Mouse (Mus musculus) neural tube, embryonic 14.5 days (tissue): ENCODE data around the gene Numbl. TPM values are rescaled to one million over a fixed set of nuclear protein-coding genes. Genes with fewer than 3 reads are reported as not detected.

Experiments used
- ATAC-seq: fragments of 200-750 bp; cut with Nextera tagmentation; 2 replicates; pipeline ENCODE4 v1.8.0; 2017; ENCODE audit warnings: low read depth, mild to moderate bottlenecking, moderate TSS enrichment, moderate library complexity
- H3K27ac ChIP-seq: fragments of 300-500 bp; sonication (generic); 2 replicates; pipeline ENCODE4 v1.5.1; 2014; ENCODE audit warnings: low read depth, mild to moderate bottlenecking, control low read depth, low read length, moderate library complexity, mixed read lengths
- H3K27me3 ChIP-seq: fragments of 300-500 bp; sonication (generic); 2 replicates; pipeline ENCODE4 v1.6.1; 2014; ENCODE audit warnings: low read length; ENCODE audit not compliant: control insufficient read depth, insufficient read depth
- H3K36me3 ChIP-seq: fragments of 300-500 bp; sonication (generic); 2 replicates; pipeline ENCODE4 v1.6.1; 2014; ENCODE audit warnings: low read length, mixed read lengths; ENCODE audit not compliant: control insufficient read depth, insufficient read depth
- H3K4me1 ChIP-seq: fragments of 300-500 bp; sonication (generic); 2 replicates; pipeline ENCODE4 v1.6.1; 2014; ENCODE audit warnings: low read length; ENCODE audit not compliant: control insufficient read depth, insufficient read depth
- H3K4me2 ChIP-seq: fragments of 300-500 bp; sonication (generic); 2 replicates; pipeline ENCODE4 v1.6.1; 2014; ENCODE audit warnings: mild to moderate bottlenecking, low read depth, low read length, control low read depth
- H3K4me3 ChIP-seq: fragments of 300-500 bp; sonication (generic); 2 replicates; pipeline ENCODE4 v1.5.1; 2014; ENCODE audit warnings: low read depth, low read length, control low read depth, mixed read lengths
- H3K9ac ChIP-seq: fragments of 300-500 bp; sonication (generic); replicated peaks from 2 replicates; pipeline ENCODE4 v1.6.1; 2014; ENCODE audit warnings: low read depth, mild to moderate bottlenecking, control low read depth, low read length, mixed read lengths
- H3K9me3 ChIP-seq: fragments of 300-500 bp; sonication (generic); 2 replicates; pipeline ENCODE4 v1.6.1; 2016; ENCODE audit warnings: low read length; ENCODE audit not compliant: control insufficient read depth
- WGBS: fragments of 180-500 bp; shearing (Covaris S2); extraction: QIAGEN DNeasy Blood & Tissue Kit; methylation state at CpG from one replicate; pipeline ENCODE4 v1.1.7; 2014; 5-methylcytosine and 5-hydroxymethylcytosine counted together
- polyA plus RNA-seq: library from polyadenylated mRNA; unstranded; fragments of >200 nt; fragmentation: Nextera tagmentation; extraction: Ambion mirVana; gene quantifications from 2 replicates; pipeline ENCODE4 v1.2.1, GENCODE M21; 2014

Gene Numbl
- 22.6 and 27.9 TPM in 2 replicates for polyA plus RNA-seq

DNA sequence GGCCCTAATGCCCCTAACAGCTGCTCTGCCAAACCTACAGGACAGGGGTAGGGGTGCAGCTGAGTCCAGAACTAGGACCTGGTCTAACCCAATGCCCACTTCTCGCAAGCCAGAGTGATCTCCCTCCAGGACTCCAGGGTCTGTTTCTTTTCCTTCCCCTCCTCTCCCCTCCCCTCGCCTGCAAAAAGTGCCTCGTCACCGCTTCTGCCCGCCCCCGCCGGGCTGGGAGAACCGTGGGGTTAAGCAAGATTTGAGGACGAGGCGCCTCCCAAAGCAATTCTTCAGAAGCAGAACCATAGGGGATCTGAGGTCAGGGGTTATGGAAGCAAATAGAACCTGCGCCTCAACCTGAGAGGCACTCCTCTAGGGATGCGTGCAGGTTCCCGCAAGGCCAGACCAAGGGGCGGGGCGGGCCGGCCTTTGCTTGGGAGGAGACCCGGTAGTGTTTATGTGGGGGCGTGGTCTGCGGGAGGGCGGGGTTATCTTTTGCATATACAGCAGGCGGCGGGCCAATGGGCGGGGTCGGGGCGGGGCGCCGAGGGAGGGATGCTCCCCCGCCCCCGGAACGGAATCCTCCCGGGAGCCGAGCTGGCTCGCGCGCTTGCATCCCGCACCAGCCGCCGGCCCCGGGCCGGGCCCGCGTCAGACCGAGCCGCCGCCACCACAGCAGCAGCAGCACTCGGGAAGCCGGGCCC, at the start of gene Numbl:
Gene Numbl, plus strand, starts transcription at position 229 of the 695 bp plus-strand sequence.
- Histone ChIP-seq H3K4me3 (peak within 1 kb of the TSS; percentile 79), H3K9ac (peak within 1 kb of the TSS; percentile 90), H3K9me3 (no peaks in the 10 kb centered on the region), H3K27me3 (no peaks in the 10 kb centered on the region), H3K36me3 (peaks cover 11% of the 10 kb centered on the region; the same call in 1 of the 2 replicates), H3K4me1 (peaks cover 21% of the 10 kb centered on the region), H3K27ac (peak within 1 kb of the TSS; percentile 94), H3K4me2 (peak within 1 kb of the TSS; percentile 96)
- WGBS = under 1% methylated on average over 41 of the region's 47 CpGs
- peak; percentile 73 for ATAC-seq

DNA sequence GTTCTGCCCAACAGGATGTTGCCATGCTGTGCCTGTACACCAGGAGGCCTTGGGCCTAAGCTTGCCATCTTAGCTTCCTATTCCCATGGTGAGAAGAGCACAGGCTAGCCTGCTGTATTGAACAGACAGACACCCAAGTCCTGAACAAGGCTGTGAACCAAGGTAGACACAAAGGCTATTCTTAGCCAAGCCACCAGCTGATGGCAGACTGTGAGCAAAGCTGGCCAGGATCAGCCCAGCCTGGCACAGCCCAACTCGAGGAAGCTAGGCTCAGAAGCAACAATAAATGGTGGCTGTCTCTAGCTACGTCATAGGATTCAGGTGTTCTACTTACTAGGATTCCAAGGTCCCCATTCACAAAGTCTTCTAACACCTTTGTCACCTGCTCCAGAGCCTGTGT, 45.6 kb upstream of the Numbl start:
- Histone ChIP-seq H3K27me3 (no peaks in the 10 kb centered on the region), H3K9ac (no peak overlapping the region), H3K4me3 (no peak overlapping the region), H3K4me2 (no peak overlapping the region), H3K36me3 (peaks cover 58% of the 10 kb centered on the region), H3K4me1 (no peaks in the 10 kb centered on the region), H3K27ac (no peak overlapping the region), H3K9me3 (no peaks in the 10 kb centered on the region)
- 85% methylated on average over 2 of the region's 2 CpGs for WGBS
- ATAC-seq = no peak

DNA sequence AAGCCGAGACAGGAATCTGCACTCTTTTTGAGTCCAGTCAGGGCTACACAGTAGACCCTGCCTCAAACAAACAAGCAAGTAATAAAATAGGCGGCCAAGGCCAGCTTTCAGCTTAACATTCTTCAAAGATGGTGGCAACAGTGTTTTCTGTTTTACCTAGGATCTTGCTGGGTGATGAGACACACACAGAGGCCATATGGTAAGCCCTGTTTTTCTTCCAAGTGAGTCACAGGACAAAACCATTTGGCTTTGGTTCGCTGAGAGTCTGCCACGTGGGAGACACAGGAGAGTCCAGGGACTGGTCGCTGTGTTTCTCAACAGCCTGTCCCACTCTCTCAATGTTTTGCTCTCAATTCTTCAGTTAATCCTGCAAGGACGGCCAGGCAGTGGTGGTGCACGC, 39.6 kb upstream of the Numbl start:
- peaks cover 15% of the 10 kb centered on the region; the same call in 1 of the 2 replicates for H3K36me3 ChIP-seq
- H3K27me3 ChIP-seq = no peaks in the 10 kb centered on the region
- WGBS = 87% methylated on average over 7 of the region's 7 CpGs
- no peak overlapping the region for H3K4me2 ChIP-seq
- ATAC-seq = no peak
- H3K9ac ChIP-seq = no peak overlapping the region
- 0 out of 2 replicates have a peak, but pooled peaks cover 2% of the 10 kb centered on the region for H3K4me1 ChIP-seq
- H3K9me3 ChIP-seq = no peaks in the 10 kb centered on the region
- no peak overlapping the region for H3K4me3 ChIP-seq
- H3K27ac ChIP-seq = no peak overlapping the region

DNA sequence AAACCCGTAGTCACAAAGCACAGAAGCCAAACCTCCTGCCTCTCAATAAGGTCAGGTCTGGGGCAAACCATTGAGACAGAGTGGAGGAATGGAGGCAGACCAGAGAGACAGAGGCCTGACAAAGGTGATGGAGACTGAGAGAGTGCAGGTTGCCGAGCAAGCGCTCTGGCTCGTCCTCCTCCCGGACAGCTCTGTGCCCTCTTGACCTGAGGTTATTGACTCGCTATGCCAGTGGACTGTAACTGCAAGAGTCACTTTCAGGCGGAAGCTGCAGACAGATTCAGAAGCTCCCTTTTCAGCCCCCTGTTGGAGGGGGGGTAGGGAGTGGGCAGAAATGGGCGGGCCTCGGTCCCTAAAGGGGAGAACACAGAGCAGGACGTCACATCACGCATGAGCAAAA, 38.3 kb upstream of the Numbl start:
- H3K27ac ChIP-seq = no peak overlapping the region

DNA sequence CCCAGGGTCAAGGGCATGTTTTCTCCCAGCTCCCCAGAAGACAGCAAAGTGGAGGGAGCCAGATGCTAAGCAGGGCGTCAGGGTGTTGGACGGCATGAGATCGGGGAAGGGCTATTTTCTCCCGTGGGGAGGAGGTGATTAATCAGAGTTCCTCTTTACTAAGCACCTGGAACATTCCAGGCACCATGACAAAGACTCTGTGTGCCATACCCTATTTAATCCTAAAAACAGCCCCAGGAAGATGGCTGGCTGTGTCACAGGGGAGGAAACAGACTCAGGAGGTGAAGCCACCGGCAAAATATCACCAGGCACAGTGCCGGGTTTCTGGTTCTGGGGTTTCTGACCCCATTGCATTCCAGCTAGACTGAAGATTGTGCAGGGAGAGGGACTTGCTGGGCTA, 36.3 kb upstream of the Numbl start:
- no peaks in the 10 kb centered on the region for H3K27me3 ChIP-seq
- H3K36me3 ChIP-seq = peaks cover 3% of the 10 kb centered on the region; the same call in 1 of the 2 replicates
- no peak overlapping the region for H3K27ac ChIP-seq
- WGBS = 82% methylated on average over 6 of the region's 6 CpGs
- H3K4me3 ChIP-seq = no peak overlapping the region
- peaks cover 35% of the 10 kb centered on the region for H3K4me1 ChIP-seq
- no peaks in the 10 kb centered on the region for H3K9me3 ChIP-seq
- no peak overlapping the region for H3K4me2 ChIP-seq
- no peak overlapping the region for H3K9ac ChIP-seq
- no peak for ATAC-seq

More for the DNA sequence above, 38.3 kb upstream of the Numbl start:
- WGBS = 74% methylated on average over 11 of the region's 11 CpGs
- Histone ChIP-seq H3K36me3 (peaks cover 15% of the 10 kb centered on the region; the same call in 1 of the 2 replicates), H3K4me1 (peaks cover 15% of the 10 kb centered on the region), H3K4me2 (no peak overlapping the region), H3K27me3 (no peaks in the 10 kb centered on the region), H3K4me3 (no peak overlapping the region), H3K9me3 (no peaks in the 10 kb centered on the region), H3K9ac (no peak overlapping the region)
- ATAC-seq = no peak

DNA sequence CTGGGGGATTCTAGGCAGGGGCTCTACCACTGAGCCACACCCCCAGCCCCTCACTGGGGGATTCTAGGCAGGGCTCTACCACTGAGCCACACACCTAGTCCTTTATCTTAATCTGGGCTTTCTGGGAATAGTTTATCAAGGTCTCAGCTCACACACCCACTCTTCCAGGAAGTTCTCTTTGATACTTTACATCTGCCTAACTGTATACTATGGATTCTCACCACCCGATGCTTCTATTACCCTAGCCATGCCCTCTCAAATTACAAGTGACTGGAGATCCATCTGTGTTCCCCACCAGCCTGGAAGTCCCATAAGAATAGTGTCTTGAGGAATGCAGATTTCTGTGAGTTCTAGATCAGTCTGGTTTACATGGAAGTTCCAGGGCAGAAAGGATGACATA, 35.7 kb upstream of the Numbl start:
- H3K4me3 ChIP-seq = no peak overlapping the region
- H3K27me3 ChIP-seq = no peaks in the 10 kb centered on the region
- ATAC-seq = no peak
- H3K4me2 ChIP-seq = no peak overlapping the region
- no peak overlapping the region for H3K27ac ChIP-seq
- H3K4me1 ChIP-seq = peaks cover 41% of the 10 kb centered on the region
- H3K36me3 ChIP-seq = peaks cover 3% of the 10 kb centered on the region; the same call in 1 of the 2 replicates
- no peak overlapping the region for H3K9ac ChIP-seq
- H3K9me3 ChIP-seq = no peaks in the 10 kb centered on the region
- WGBS = 79% methylated on average over 1 of the region's 1 CpGs

DNA sequence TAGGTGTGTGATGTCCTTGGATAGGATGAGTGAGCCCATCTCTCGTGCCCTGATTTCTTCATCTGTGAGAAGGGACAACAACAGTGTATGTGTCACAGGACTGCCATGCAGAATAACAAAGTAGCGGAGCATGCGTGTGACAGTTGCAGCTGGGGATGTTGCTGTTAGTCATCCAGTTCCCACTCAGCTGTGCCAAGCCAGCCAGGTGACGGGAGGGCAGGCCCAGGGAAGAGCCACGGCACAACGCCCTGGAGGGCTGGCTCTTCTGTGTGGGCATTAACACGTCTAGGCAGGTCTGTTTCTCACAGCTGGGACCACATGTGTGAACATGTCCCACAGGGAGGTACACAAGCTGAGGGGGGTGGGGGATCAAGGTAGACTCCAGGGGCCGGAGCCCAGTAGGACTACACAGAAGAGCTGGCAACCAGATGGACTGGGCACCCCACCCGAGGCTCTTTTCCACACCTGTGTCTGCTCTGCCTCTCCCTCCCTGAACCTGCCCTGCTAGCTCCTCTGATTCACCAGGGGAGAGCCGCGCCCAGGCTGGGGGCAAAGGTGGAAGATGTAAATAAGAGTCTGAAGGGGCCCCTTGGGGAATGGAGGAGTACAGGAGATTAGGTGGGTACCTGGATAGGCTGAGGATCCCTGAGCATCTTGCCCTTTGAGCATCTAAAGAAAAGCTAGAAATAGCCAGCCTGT, 33.2 kb upstream of the Numbl start:
- 0 out of 2 replicates have a peak overlapping the region, but pooled peaks have one; percentile 89 for H3K4me3 ChIP-seq
- H3K36me3 ChIP-seq = no peaks in the 10 kb centered on the region
- H3K27me3 ChIP-seq = no peaks in the 10 kb centered on the region
- H3K9ac ChIP-seq = peak overlapping the region; percentile 30; the same call in 1 of the 2 replicates
- no peak overlapping the region for H3K27ac ChIP-seq
- H3K4me1 ChIP-seq = peaks cover 46% of the 10 kb centered on the region
- no peaks in the 10 kb centered on the region for H3K9me3 ChIP-seq
- 65% methylated on average over 11 of the region's 11 CpGs for WGBS
- peak overlapping the region; percentile 87 for H3K4me2 ChIP-seq
- no peak for ATAC-seq

DNA sequence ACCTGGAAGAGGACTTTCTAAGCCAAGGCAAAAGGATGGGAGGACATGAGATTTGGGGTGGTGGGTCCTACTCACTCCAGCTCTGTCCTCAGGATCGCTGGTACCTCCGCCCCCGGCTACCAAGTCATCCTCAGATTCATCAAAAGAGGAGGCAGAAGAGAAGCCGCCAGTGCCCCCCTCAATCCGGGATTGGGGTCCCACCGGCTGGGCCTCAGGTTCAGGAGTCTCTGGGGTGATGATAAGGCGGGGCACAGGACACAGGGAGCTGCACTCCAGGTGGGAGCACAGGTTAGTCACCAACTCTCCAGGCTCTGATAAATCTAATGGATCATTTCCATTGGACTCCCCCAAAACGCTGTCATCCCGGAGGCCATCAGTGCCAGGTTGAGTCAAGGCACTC, 31.0 kb upstream of the Numbl start:
- WGBS = 40% methylated on average over 9 of the region's 9 CpGs
- no peak for ATAC-seq
- no peak overlapping the region for H3K27ac ChIP-seq

DNA sequence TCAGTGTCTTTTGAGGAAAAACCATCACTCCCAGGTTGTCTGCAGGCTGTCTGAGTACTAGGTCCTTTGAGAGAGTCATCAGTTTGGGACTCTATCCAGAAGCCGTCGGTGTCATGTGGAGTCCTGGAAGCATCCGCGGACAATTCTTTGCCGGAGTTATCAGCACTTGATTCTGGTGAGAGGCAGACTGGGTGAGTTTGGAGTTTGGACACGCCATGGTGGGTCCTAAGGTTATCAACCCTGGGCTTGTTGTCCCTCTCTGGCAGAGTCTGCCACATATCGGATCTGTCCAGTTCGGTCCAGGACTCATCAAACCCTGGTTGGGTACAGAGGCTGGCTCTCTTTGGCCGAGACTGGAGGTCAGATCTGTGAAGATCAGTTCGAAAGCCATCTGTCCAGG, 30.6 kb upstream of the Numbl start:
- H3K9me3 ChIP-seq = no peaks in the 10 kb centered on the region
- H3K27ac ChIP-seq = peak overlapping the region; percentile 83; the same call in 1 of the 2 replicates
- H3K4me1 ChIP-seq = peaks cover 46% of the 10 kb centered on the region
- H3K9ac ChIP-seq = peak overlapping the region; percentile 86
- no peaks in the 10 kb centered on the region for H3K36me3 ChIP-seq
- no peak for ATAC-seq
- peak overlapping the region; percentile 87 for H3K4me2 ChIP-seq
- 2% methylated on average over 10 of the region's 10 CpGs for WGBS
- no peaks in the 10 kb centered on the region for H3K27me3 ChIP-seq
- H3K4me3 ChIP-seq = peak overlapping the region; percentile 89

More for the DNA sequence above, 31.0 kb upstream of the Numbl start:
- no peaks in the 10 kb centered on the region for H3K36me3 ChIP-seq
- H3K9ac ChIP-seq = peak overlapping the region; percentile 86
- no peaks in the 10 kb centered on the region for H3K9me3 ChIP-seq
- H3K4me1 ChIP-seq = peaks cover 46% of the 10 kb centered on the region
- peak overlapping the region; percentile 87 for H3K4me2 ChIP-seq
- no peaks in the 10 kb centered on the region for H3K27me3 ChIP-seq
- peak overlapping the region; percentile 89 for H3K4me3 ChIP-seq
